Mouse (Mus musculus): ENCODE measurements around the gene Slco3a1.

The Slco3a1 gene

GRCm38 (mm10) chr7:74383040-74383666, 171.4 kb downstream of the Slco3a1 start:
- DNase-seq (ENCODE audit: low spot score in 2 of 2) = no peak

- DNase-seq (ENCODE audit: low spot score in 2 of 2) = no peak
Measured at GRCm38 (mm10) chr7:74382286-74382685, 172.3 kb downstream of the Slco3a1 start.

GRCm38 (mm10) chr7:74381881-74382281, 172.7 kb downstream of the Slco3a1 start:
- no peak for DNase-seq (ENCODE audit: low spot score in 2 of 2)

DNA sequence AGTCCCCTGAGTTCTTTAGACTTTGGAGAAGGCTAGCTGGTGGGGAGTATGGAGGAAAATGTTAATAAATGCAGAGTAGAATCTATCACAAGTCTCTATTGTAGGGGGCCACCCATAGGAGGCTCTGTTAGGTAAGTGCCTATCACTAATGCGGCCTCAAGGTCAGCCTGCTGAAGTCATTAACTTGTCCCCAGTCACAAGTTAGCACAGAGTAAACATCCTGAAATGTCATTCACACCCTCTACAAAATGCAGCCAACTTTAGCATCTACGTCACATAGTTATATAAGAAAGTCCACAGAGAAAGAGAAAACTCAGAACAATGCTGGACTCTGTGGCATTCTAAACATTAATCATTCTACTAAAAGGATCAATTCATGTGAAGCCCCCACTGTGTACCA, 173.5 kb downstream of the Slco3a1 start:
- DNase-seq (ENCODE audit: low spot score in 2 of 2) = no peak

- no peak for DNase-seq (ENCODE audit: low spot score in 2 of 2)
Measured at GRCm38 (mm10) chr7:74377909-74378308, 176.7 kb downstream of the Slco3a1 start.

- DNase-seq (ENCODE audit: low spot score in 2 of 2) = peak in 1 of 2 experiments; percentile 60
Measured at GRCm38 (mm10) chr7:74376397-74377044, 178.1 kb downstream of the Slco3a1 start.

- no peak for DNase-seq (ENCODE audit: low spot score in 2 of 2)
Measured at GRCm38 (mm10) chr7:74375174-74375957, 179.2 kb downstream of the Slco3a1 start.

DNA sequence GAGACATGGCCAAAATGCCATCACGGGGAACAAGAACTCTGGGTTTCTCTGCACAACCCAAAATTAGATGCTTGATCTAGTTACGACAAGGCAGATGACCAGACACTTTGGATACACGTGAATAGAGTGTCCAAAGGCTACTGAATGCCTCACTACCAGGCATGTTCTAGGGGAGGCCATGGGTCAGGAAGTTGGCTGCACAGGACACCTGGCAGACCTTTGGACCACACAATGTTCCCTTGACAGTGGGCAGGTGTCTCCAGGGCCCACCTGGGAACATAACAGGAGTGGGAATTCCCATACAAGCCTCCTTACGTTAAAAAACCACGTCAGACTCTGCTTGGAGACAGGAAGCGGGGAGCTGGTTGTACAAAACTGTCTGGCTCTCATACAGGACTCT, 181.5 kb downstream of the Slco3a1 start:
- no peak for DNase-seq (ENCODE audit: low spot score in 2 of 2)

DNA sequence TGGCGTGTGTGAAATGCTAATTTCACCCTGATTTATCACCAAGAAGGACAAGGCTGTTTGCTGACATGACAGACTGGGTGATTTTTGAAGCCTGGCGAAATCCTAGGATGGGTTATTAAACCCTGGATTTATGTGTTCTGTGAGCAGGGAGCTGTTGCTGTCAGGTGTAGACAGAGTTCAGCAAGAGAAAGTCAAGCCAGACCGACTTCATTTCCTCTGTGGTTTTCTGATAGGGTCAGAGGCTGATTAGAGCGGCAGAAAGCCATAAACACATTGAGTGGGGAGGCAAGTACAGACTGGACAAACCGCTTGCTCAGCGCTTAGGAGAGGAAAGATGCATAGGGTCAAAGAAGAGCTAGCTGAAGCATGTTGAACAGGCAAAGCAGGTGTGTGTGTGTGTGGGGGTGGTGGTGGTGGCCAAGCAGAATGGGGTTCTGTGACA, 182.4 kb downstream of the Slco3a1 start:
- DNase-seq (ENCODE audit: low spot score in 2 of 2) = no peak

- DNase-seq (ENCODE audit: low spot score in 2 of 2) = no peak
Measured at GRCm38 (mm10) chr7:74371656-74372055, 182.9 kb downstream of the Slco3a1 start.

GRCm38 (mm10) chr7:74371208-74371607, 183.4 kb downstream of the Slco3a1 start:
- peak in 1 of 2 experiments; percentile 52 for DNase-seq (ENCODE audit: low spot score in 2 of 2)

GRCm38 (mm10) chr7:74369657-74370056, 184.9 kb downstream of the Slco3a1 start:
- peak in 1 of 2 experiments; percentile 42 for DNase-seq (ENCODE audit: low spot score in 2 of 2)

- DNase-seq (ENCODE audit: low spot score in 2 of 2) = no peak
Measured at GRCm38 (mm10) chr7:74368256-74368980, 186.2 kb downstream of the Slco3a1 start.

DNA sequence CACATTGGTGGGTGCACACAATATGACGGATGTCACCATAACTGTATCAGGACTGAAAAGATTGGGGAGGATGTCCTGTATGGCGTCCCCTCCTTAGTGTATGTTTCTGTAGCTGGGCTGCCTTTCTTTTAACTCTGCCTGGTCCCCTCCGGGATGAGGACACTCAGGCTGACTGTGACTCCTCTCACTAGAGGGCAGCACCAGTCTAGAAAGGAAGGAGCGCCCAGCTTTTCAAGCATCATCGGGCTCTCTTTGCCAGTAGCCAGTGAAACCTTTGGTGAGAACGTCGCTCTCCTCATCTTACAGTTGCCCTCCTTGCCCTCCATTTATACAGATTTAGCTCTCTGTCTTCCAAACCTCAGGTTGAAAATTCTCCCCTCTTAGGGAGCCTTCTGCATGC, 187.2 kb downstream of the Slco3a1 start:
- peak in 1 of 2 experiments; percentile 72 for DNase-seq (ENCODE audit: low spot score in 2 of 2)

GRCm38 (mm10) chr7:74365623-74366022, 189.0 kb downstream of the Slco3a1 start:
- DNase-seq (ENCODE audit: low spot score in 2 of 2) = no peak

GRCm38 (mm10) chr7:74364956-74365355, 189.6 kb downstream of the Slco3a1 start:
- no peak for DNase-seq (ENCODE audit: low spot score in 2 of 2)

- no peak for DNase-seq (ENCODE audit: low spot score in 2 of 2)
Measured at GRCm38 (mm10) chr7:74363440-74363839, 191.1 kb downstream of the Slco3a1 start.

GRCm38 (mm10) chr7:74361677-74362076, 192.9 kb downstream of the Slco3a1 start:
- DNase-seq (ENCODE audit: low spot score in 2 of 2) = no peak

- peak in 1 of 2 experiments; percentile 30 for DNase-seq (ENCODE audit: low spot score in 2 of 2)
Measured at GRCm38 (mm10) chr7:74357027-74357426, 197.6 kb downstream of the Slco3a1 start.

GRCm38 (mm10) chr7:74354527-74355256, 199.9 kb downstream of the Slco3a1 start:
- DNase-seq (ENCODE audit: low spot score in 2 of 2) = peak in 1 of 2 experiments; percentile 72

All from left cerebral cortex, adult 9 months (tissue).